Mouse (Mus musculus) hindlimb bud, embryonic 11.5 days (tissue): ENCODE data around the gene N4bp1.

Experiments used
- DNase-seq: peaks from one replicate; pipeline ENCODE4 v3.0.0-alpha.2; 2012; ENCODE audit warnings: low read depth, low spot score; ENCODE audit errors: extremely low spot score

The N4bp1 gene

DNA sequence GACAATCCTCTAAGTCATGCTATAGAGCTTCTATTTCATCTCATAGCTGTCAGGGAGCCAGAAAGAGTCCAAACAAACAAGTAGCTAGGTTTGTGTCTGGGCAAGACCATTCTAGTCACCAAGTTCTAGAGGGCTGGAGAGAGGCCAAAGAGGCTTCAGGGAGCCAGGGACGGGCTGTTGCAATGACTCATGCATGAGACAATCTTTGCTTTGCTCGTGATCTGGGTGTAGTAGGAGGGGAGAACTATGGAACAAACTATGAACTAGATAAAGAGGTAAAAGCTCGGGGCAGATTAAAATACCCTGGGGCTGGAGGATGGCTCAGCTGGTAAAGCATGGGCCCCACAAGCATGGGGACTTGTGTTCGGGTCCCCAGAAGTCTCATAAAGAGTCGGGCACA lies 116.6 kb downstream of the N4bp1 start:
- no peak for DNase-seq

DNA sequence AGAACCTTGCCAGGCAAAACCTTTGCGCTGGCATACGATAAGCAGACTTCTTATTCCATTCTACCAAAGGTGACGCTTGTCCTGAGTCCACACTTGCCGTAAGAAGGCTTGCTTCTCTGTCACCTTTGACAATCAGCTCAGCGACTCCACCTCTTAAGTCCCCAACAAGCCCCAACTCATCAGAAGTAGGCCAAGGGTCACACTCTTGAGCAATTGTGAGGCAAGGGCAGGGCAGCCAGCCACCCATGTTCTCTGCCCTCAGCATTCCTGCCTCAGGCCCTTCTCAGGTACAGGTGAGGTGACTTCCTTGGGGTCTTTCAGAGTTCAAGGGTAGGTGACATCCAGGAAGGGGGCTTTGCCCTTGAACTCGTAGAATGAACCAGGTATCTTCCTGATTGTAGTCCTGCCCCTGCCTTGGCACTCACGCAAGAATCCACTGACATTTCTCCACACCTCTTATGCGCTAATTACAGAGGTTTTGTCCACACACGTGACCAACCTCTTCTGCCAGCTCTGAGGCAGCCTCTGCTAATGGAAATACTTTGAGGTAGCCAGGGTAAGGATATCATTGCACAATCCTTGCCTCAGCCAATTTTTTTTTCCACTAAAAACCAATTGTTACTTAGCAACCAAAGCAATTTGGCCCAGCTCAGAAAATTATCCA lies 118.4 kb downstream of the N4bp1 start:
- DNase-seq, result no peak

DNA sequence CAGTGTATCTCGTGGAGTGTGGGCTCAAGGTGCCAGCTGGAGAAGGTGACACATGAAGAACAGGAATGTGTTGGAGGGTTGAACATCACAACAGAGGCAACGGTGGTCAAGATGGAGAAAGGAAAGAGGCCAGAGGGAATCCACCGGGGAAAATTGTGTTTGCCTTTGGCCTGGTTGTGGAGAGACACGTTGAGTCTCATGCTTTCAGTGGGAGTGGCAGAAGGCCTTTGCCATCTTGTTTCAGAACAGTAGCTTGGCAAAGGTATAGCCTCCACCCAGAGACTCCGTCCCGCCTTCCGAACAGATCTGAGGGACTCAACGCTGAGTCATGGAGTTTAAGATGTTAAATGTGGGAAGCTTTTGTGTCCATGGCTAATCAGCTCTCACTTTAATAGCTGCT lies 119.4 kb downstream of the N4bp1 start:
- DNase-seq, result no peak

GRCm38 (mm10) chr8:86765155-86765554 lies 119.9 kb downstream of the N4bp1 start:
- DNase-seq, result no peak

DNA sequence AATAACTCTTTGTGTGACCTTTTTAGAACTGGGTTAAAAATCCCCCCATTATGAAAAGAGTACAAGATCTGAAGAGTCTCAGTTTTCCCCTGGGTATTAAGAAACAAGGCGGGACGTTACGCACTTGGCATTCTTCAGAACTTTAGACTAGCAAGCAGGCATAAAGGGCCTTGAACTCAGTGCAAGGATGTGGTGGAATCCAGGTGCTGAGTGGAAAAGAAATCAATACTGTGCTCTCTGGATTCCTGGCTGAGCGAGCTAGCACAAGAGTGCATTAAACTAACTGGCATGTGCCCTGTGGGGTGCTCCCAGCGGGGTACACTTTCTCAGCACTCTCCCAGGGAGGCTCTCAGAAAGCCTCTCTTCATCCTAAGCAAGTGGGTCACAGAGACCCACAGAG lies 122.3 kb downstream of the N4bp1 start:
- no peak for DNase-seq

DNA sequence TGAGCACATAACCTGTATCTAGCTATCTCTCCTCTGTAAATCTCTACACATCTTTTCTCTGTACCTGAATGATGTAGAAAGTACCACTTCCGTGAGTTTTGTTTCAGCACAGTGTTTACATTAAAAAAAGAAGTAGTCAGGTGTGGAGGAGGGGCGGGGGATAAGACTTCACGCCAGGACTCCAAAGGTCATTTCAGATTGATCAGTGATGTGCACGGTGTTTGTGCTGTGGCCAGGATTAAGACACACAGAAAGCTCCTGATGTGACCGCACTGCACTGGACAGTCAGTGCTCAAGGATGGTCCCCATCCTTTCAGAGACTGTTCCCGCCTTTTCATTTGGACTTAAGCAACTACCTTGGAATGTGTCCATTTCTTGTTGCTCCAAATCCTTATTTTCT lies 124.3 kb downstream of the N4bp1 start:
- no peak for DNase-seq

- DNase-seq, result no peak
These were observed 126.0 kb downstream of the N4bp1 start for GRCm38 (mm10) chr8:86759090-86759491.

- DNase-seq, result no peak
These were observed 126.4 kb downstream of the N4bp1 start for GRCm38 (mm10) chr8:86758651-86759050.
